Mouse (Mus musculus) gastrocnemius, adult 8-10 months (tissue): ENCODE data around the gene Olfr922. TPM values are rescaled to one million over a fixed set of nuclear protein-coding genes. Genes with fewer than 3 reads are reported as not detected.

Experiments used
- DNase-seq, 2 experiments: peaks; one replicate each; pipeline ENCODE4 v3.0.0; 2022; ENCODE audit warnings: low spot score in 2 of 2
- total RNA-seq, 4 experiments: library from RNA; stranded (reverse); gene quantifications; 2 replicates each; pipeline ENCODE4 v1.2.4; 2022

The Olfr922 gene
- not detected for total RNA-seq

- DNase-seq = no peak
Measured at GRCm38 (mm10) chr9:38814314-38814713, at the start of gene Olfr922. Gene Olfr922 (plus strand): TSS chr9:38814614.

- no peak for DNase-seq
Measured at GRCm38 (mm10) chr9:38772768-38773167, 41.6 kb upstream of the Olfr922 start, which contains the start of gene Olfr921. Gene Olfr921 (plus strand): TSS chr9:38773068.

GRCm38 (mm10) chr9:38792689-38793088, 21.7 kb upstream of the Olfr922 start:
- no peak for DNase-seq

- DNase-seq = no peak
Measured at GRCm38 (mm10) chr9:38805696-38806095, 8.7 kb upstream of the Olfr922 start.

- no peak for DNase-seq
Measured at GRCm38 (mm10) chr9:38815458-38815986, 1.1 kb downstream of the Olfr922 start.

GRCm38 (mm10) chr9:38826245-38826644, 11.8 kb downstream of the Olfr922 start, which contains the start of gene Olfr923:
Gene Olfr923 (plus strand): TSS chr9:38826545.
- DNase-seq = no peak

GRCm38 (mm10) chr9:38833027-38833426, 18.6 kb downstream of the Olfr922 start:
- no peak for DNase-seq

- DNase-seq = no peak
Measured at GRCm38 (mm10) chr9:38844149-38844548, 29.7 kb downstream of the Olfr922 start, which contains the start of gene Olfr924. Gene Olfr924 (plus strand): TSS chr9:38844449.

GRCm38 (mm10) chr9:38854760-38855159, 40.3 kb downstream of the Olfr922 start, which contains the start of gene Olfr26:
Gene Olfr26 (plus strand): TSS chr9:38855060.
- DNase-seq = no peak

Other genes with a start within 250 kb of the Olfr922 start
- not detected for gene Olfr912, start 234.4 kb upstream of the Olfr922 start, total RNA-seq
- not detected for gene Olfr913, start 221.9 kb upstream of the Olfr922 start, total RNA-seq
- gene Olfr914, start 209.5 kb upstream of the Olfr922 start, total RNA-seq = not detected
- not detected for gene Olfr916, start 154.7 kb upstream of the Olfr922 start, total RNA-seq
- gene Olfr917, start 148.8 kb upstream of the Olfr922 start, total RNA-seq = not detected
- not detected for gene Olfr918, start 140.0 kb upstream of the Olfr922 start, total RNA-seq
- not detected for gene Olfr919, start 110.9 kb upstream of the Olfr922 start, total RNA-seq
- 10 to 100 TPM; 12.9 to 16.0 (median 14.7) TPM for gene Vwa5a, start 96.3 kb upstream of the Olfr922 start, total RNA-seq
- under 1 TPM in 3 of 4 experiments, not detected in 1; 0.04 to 0.05 (median 0.05) TPM for gene Olfr920, start 62.3 kb upstream of the Olfr922 start, total RNA-seq
- not detected for gene Olfr921, start 41.5 kb upstream of the Olfr922 start, total RNA-seq
- not detected for gene Olfr923, start 11.9 kb downstream of the Olfr922 start, total RNA-seq
- not detected for gene Olfr924, start 29.8 kb downstream of the Olfr922 start, total RNA-seq
- not detected for gene Olfr26, start 40.4 kb downstream of the Olfr922 start, total RNA-seq
- gene Olfr926, start 62.5 kb downstream of the Olfr922 start, total RNA-seq = not detected
- gene Olfr930, start 115.2 kb downstream of the Olfr922 start, total RNA-seq = not detected
- not detected for gene Olfr933, start 157.7 kb downstream of the Olfr922 start, total RNA-seq
- not detected for gene Olfr934, start 173.7 kb downstream of the Olfr922 start, total RNA-seq
- gene Olfr935, start 185.1 kb downstream of the Olfr922 start, total RNA-seq = not detected
- gene Olfr146, start 208.8 kb downstream of the Olfr922 start, total RNA-seq = not detected